Mouse (Mus musculus) ES-Bruce4 (cell line): Measurements from ENCODE around the gene Ccdc85c.

Source experiments
- CTCF ChIP-seq: IDR thresholded peaks from one replicate; pipeline ENCODE4 v1.8.1; 2011; ENCODE audit warnings: low read depth, low read length
- EP300 ChIP-seq: IDR thresholded peaks from 2 replicates; pipeline ENCODE4 v1.6.1; 2011; ENCODE audit warnings: low read depth, low read length; ENCODE audit not compliant: insufficient read depth

- TF ChIP-seq EP300 (no peak), CTCF (no peak)
Measured at GRCm38 (mm10) chr12:108241626-108242025, 33.6 kb downstream of the Ccdc85c start.
